Mouse (Mus musculus) stomach, embryonic 16.5 days (tissue): ENCODE measurements around the gene Celf5. TPM values are rescaled to one million over a fixed set of nuclear protein-coding genes. Genes with fewer than 3 reads are reported as not detected.
"Not testable (repeated sequence)": the region's sequence is repeated elsewhere in the genome, so short reads cannot be mapped to it uniquely, and the experiment has no call there.

ENCODE experiments used
- ATAC-seq: fragments of 200-750 bp; cut with Nextera tagmentation; 2 replicates; pipeline ENCODE4 v1.8.0; 2017; ENCODE audit warnings: moderate number of reproducible peaks, moderate TSS enrichment; ENCODE audit not compliant: insufficient read depth, low FRiP score
- H3K27ac ChIP-seq: fragments of 300-500 bp; sonication (generic); 2 replicates; pipeline ENCODE4 v1.5.1; 2014; ENCODE audit warnings: low read length
- H3K27me3 ChIP-seq: fragments of 300-500 bp; sonication (generic); 2 replicates; pipeline ENCODE4 v1.6.1; 2014; ENCODE audit warnings: low read length, control low read depth, mixed read lengths; ENCODE audit not compliant: control insufficient read depth, insufficient read depth
- H3K36me3 ChIP-seq: fragments of 300-500 bp; sonication (generic); 2 replicates; pipeline ENCODE4 v1.6.1; 2014; ENCODE audit warnings: low read length; ENCODE audit not compliant: control insufficient read depth, insufficient read depth
- H3K4me1 ChIP-seq: fragments of 300-500 bp; sonication (generic); 2 replicates; pipeline ENCODE4 v1.6.1; 2014; ENCODE audit warnings: low read length, control low read depth, mixed read lengths; ENCODE audit not compliant: control insufficient read depth, insufficient read depth
- H3K4me2 ChIP-seq: fragments of 300-500 bp; sonication (generic); 2 replicates; pipeline ENCODE4 v1.6.1; 2014; ENCODE audit warnings: low read depth, low read length, mixed read lengths
- H3K4me3 ChIP-seq: fragments of 300-500 bp; sonication (generic); replicated peaks from 2 replicates; pipeline ENCODE4 v1.5.1; 2014; ENCODE audit warnings: mild to moderate bottlenecking, low read length
- H3K9ac ChIP-seq: fragments of 300-500 bp; sonication (generic); 2 replicates; pipeline ENCODE4 v1.6.1; 2014; ENCODE audit warnings: low read length
- H3K9me3 ChIP-seq: fragments of 300-500 bp; sonication (generic); replicated peaks from 2 replicates; pipeline ENCODE4 v1.6.1; 2016; ENCODE audit warnings: low read length, control low read depth; ENCODE audit not compliant: control insufficient read depth
- WGBS: fragments of 180-500 bp; shearing (Covaris S2); extraction: QIAGEN DNeasy Blood & Tissue Kit; methylation state at CpG from one replicate; pipeline ENCODE4 v1.1.7; 2014; 5-methylcytosine and 5-hydroxymethylcytosine counted together
- polyA plus RNA-seq: library from polyadenylated mRNA; unstranded; fragments of >200 nt; fragmentation: Nextera tagmentation; extraction: Ambion mirVana; gene quantifications from 2 replicates; pipeline ENCODE4 v1.2.1, GENCODE M21; 2015

Gene Celf5
- polyA plus RNA-seq, 1 experiment from 2014 or later = 1.3 TPM

DNA sequence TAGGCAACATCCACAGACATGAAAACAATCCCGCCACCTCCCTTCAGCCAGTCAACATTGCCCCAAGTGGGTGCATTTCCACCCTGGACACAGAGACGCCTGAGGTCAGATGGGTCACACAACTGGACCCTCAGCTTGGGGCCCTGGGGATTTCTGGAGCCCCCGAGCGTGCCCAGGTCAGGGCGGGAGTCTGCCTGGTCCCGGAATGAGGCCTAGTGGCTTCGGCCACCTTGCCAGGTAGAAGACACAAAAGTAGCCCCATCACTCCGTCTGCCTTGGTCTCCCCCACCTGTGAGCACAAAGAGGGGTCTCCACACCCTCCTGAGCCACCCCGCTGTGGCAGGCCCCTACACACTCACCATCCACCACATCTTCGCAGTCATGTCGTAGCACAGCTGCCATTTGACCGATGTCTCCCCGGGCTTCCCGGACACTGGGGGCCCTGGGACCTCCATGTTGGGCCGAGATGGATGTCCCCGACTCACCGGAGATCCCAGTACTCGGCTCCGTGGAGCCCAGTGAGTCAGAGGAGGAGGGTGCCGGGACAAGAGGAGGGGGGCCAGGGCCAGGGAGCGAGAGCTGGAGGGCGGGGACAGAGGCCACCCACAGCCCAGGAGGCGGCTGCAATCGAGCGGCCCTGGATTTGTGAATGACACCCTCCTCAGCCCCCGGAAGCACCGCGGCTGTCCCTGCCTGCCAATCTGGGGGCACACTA, 27.2 kb downstream of the Celf5 start, which contains the start of gene Nfic:
Nfic (minus strand) TSS at position 455 of the 715 bp plus-strand sequence.
- no peak within 1 kb of the TSS for H3K9ac ChIP-seq
- H3K9me3 ChIP-seq = no peaks in the 10 kb centered on the region
- H3K4me1 ChIP-seq = no peaks in the 10 kb centered on the region
- H3K36me3 ChIP-seq = no peaks in the 10 kb centered on the region
- peaks cover 76% of the 10 kb centered on the region for H3K27me3 ChIP-seq
- no peak within 1 kb of the TSS for H3K4me3 ChIP-seq
- no peak within 1 kb of the TSS for H3K4me2 ChIP-seq
- ATAC-seq = no peak
- WGBS = 55% methylated on average over 28 of the region's 28 CpGs
- H3K27ac ChIP-seq = no peak within 1 kb of the TSS

DNA sequence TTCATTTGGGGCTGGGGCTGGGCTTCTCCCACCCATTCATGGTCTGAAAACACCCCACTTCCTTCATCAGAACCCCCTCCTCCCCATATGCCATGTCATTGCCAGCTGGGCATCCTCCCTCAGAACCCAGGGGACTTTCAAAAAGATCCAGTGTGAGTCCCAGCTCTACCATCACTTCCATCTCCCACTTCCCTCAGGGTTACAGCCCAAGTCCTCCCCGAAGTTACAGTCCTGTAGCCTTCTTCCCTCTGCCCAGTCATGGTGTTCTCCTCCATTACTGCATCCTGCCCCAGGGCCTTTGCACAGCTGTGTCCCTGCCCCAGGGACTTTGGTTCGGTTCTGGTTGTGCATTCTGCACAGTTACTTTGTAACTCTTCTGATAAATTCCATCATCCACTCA, 28.4 kb downstream of the Celf5 start:
- H3K36me3 ChIP-seq = no peaks in the 10 kb centered on the region
- H3K9ac ChIP-seq = no peak overlapping the region
- H3K4me1 ChIP-seq = no peaks in the 10 kb centered on the region
- ATAC-seq = no peak
- no peak overlapping the region for H3K27ac ChIP-seq
- no peaks in the 10 kb centered on the region for H3K9me3 ChIP-seq
- H3K4me2 ChIP-seq = no peak overlapping the region
- WGBS = 72% methylated on average over 2 of the region's 2 CpGs
- H3K4me3 ChIP-seq = no peak overlapping the region
- peaks cover 64% of the 10 kb centered on the region for H3K27me3 ChIP-seq

DNA sequence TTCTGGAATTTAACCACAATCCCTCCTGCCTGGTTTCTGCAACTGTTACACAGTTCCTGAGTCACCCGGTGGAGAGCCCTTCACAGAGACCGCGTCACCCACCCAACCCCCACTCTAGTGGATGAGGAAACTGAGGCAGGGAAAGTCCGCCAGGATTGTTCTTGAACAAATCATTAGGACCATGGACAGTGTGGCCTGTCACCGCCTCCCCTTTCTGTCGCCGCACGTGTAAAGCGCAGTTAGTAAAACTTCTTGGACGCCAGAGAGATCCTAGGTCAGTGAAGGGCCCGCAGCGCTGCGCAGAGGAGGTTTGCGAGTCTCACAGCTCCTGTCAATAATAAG, 29.6 kb downstream of the Celf5 start:
- Histone ChIP-seq H3K9ac (no peak overlapping the region), H3K27me3 (peaks cover 66% of the 10 kb centered on the region), H3K9me3 (no peaks in the 10 kb centered on the region), H3K4me2 (no peak overlapping the region), H3K36me3 (no peaks in the 10 kb centered on the region), H3K4me1 (no peaks in the 10 kb centered on the region), H3K4me3 (no peak overlapping the region), H3K27ac (no peak overlapping the region)
- ATAC-seq = no peak
- 6% methylated on average over 14 of the region's 14 CpGs for WGBS

GRCm38 (mm10) chr10:81452237-81452946, 30.1 kb downstream of the Celf5 start:
- H3K4me1 ChIP-seq = no peaks in the 10 kb centered on the region
- peaks cover 66% of the 10 kb centered on the region for H3K27me3 ChIP-seq
- H3K36me3 ChIP-seq = no peaks in the 10 kb centered on the region
- no peak overlapping the region for H3K27ac ChIP-seq
- H3K4me3 ChIP-seq = no peak overlapping the region
- 7% methylated on average over 36 of the region's 36 CpGs for WGBS
- ATAC-seq = no peak
- H3K4me2 ChIP-seq = no peak overlapping the region
- H3K9me3 ChIP-seq = no peaks in the 10 kb centered on the region
- H3K9ac ChIP-seq = no peak overlapping the region

DNA sequence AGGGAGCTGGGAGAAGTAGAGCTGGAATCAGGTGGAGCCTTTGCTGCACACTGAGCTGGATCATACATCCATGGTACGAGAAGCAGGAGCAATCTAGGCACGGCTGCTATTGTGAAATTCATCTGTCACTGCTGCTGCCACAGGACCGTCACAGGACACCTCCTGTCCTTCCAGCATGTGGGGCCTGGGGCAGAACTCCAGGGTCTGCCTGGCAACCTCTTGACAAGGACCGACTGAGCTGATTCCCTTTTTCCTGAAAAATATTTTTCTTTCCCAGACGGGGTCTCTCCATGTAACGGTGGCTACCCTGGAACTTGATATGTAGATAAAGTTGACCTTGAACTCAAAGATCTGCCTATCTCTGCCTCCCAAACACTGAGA, 31.2 kb downstream of the Celf5 start:
- H3K9ac ChIP-seq = no peak overlapping the region
- no peaks in the 10 kb centered on the region for H3K36me3 ChIP-seq
- H3K4me1 ChIP-seq = no peaks in the 10 kb centered on the region
- ATAC-seq = no peak
- H3K27me3 ChIP-seq = peaks cover 62% of the 10 kb centered on the region
- no peak overlapping the region for H3K4me3 ChIP-seq
- no peaks in the 10 kb centered on the region for H3K9me3 ChIP-seq
- no peak overlapping the region for H3K27ac ChIP-seq
- H3K4me2 ChIP-seq = no peak overlapping the region
- 49% methylated on average over 6 of the region's 6 CpGs for WGBS

DNA sequence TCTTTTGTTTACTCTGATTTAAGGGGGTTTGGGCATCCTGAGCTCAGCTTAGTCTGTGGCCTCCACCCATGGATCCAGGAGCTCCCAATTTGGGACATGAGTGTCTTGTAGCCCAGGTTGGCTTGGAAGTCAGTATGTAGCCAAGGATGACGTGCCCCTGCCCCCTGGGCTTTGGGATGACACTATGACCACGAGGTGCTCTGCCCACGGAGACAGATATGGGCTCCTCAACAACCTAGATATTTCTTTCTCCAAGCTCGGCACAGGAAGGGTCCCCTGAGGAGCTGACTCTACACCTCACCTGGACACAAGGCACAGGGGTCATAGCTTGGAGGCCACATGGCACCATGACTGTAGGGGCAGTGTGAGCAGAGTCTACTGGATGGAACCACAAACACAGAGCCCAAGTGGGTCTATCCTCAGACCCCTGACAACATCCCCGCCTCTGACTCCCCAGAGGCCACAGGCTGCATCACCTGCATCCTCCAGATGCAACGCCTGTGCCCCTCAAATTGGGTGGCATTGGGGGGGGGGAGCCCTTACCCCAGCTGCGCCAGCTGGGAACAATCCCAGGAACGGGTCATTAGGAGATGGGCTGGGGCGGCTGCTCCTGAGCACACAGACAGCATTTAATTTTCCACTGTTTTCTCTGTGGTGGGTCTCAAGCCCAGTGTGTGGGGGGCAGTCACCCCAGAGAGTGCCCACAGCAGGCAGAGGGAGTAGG, 31.7 kb downstream of the Celf5 start:
- Histone ChIP-seq H3K27me3 (peaks cover 57% of the 10 kb centered on the region), H3K4me2 (no peak overlapping the region), H3K36me3 (no peaks in the 10 kb centered on the region), H3K9ac (no peak overlapping the region), H3K4me1 (no peaks in the 10 kb centered on the region), H3K9me3 (no peaks in the 10 kb centered on the region), H3K27ac (no peak overlapping the region), H3K4me3 (no peak overlapping the region)
- ATAC-seq = no peak
- WGBS = 60% methylated on average over 9 of the region's 9 CpGs

DNA sequence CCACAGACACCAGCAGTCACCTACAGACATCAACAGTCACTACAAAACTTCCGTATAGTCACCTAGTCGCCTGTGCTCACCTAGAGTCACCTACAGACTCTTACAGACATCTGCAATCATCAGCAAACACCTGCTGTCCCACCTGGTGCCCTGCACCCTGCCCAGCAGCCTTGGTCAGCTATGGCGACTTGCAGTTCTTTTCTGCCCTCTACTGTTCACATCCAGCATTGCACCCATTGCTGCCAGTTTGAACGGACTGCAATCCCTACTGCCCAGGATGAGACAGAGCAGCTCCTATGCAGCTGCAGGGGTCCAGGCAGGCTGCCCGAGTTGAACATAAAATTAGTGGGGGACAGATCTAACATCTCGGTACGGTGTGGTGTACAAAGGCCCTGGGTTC, 32.4 kb downstream of the Celf5 start:
- peak; percentile 82 for ATAC-seq
- Histone ChIP-seq H3K4me1 (no peaks in the 10 kb centered on the region), H3K27ac (no peak overlapping the region), H3K4me3 (no peak overlapping the region), H3K9ac (no peak overlapping the region), H3K36me3 (no peaks in the 10 kb centered on the region), H3K27me3 (peaks cover 50% of the 10 kb centered on the region), H3K9me3 (no peaks in the 10 kb centered on the region), H3K4me2 (no peak overlapping the region)
- 2% methylated on average over 7 of the region's 7 CpGs for WGBS

DNA sequence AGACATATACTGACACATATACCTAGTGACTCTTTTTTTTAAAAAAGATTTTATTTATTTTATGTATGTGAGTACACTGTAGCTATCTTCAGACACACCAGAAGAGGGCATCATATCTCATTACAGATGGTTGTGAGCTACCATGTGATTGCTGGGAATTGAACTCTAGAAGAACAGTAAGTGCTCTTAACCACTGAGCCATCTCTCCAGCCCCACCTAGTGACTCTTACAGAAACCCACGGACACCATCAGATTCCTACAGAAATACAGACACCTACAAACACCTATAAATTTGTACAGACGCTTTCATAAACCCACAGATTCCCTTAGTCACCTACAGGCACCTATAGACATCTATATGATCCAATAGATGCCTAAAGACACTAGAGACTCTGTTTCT, 37.0 kb downstream of the Celf5 start:
- not testable (repeated sequence) for H3K4me2 ChIP-seq, H3K27ac ChIP-seq, H3K27me3 ChIP-seq, H3K9me3 ChIP-seq, H3K4me1 ChIP-seq, H3K4me3 ChIP-seq, H3K36me3 ChIP-seq, ATAC-seq, H3K9ac ChIP-seq
- WGBS = 28% methylated on average over 2 of the region's 2 CpGs

DNA sequence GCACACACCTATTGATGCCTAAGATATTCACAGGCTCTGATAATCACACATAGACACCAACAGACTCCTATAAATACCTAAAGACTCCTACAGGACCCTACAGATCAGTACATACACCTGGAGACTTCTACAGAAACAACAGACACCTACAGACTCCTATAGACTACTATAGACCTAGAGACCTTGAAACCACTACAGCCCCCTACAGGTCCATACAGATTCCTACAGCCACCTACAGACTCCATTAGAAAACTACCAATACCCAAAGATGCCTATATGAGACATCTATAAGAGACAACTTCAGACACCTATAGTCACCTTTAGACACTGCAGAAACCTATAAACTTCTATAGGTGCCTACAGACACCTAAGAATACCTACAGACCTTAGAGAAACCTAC, 41.5 kb downstream of the Celf5 start:
- H3K36me3 ChIP-seq = no peaks in the 10 kb centered on the region
- H3K4me2 ChIP-seq = no peak overlapping the region
- H3K27ac ChIP-seq = no peak overlapping the region
- H3K9me3 ChIP-seq = no peaks in the 10 kb centered on the region
- ATAC-seq = 0 out of 2 replicates have a peak, but pooled peaks have one; percentile 53
- H3K27me3 ChIP-seq = no peaks in the 10 kb centered on the region
- H3K9ac ChIP-seq = no peak overlapping the region
- no peak overlapping the region for H3K4me3 ChIP-seq
- no peaks in the 10 kb centered on the region for H3K4me1 ChIP-seq
